Mouse (Mus musculus) heart, adult 10 weeks (tissue): Measurements from ENCODE around the gene Olr1. TPM values are rescaled to one million over a fixed set of nuclear protein-coding genes. Genes with fewer than 3 reads are reported as not detected.

Source experiments
- polyA plus RNA-seq: library from polyadenylated mRNA; stranded (reverse); fragments of 350-450 nt; fragmentation: Illumina TruSeq; extraction: RNeasy Lipid Tissue Mini Kit (QIAGEN cat#74804); gene quantifications from one replicate; pipeline ENCODE4 v1.2.3, GENCODE M21; 2014; ENCODE audit warnings: low read depth, low replicate concordance

Gene Olr1
- not detected for polyA plus RNA-seq

GRCm38 (mm10) chr6:129507024-129507423, at the start of gene Olr1:
Gene Olr1 (minus strand): TSS chr6:129507165.

GRCm38 (mm10) chr6:129532942-129533860, 26.2 kb upstream of the Olr1 start, which contains the start of gene Gabarapl1:
Gene Gabarapl1 (plus strand): TSS chr6:129533160.

GRCm38 (mm10) chr6:129512367-129512766, 5.4 kb upstream of the Olr1 start, which contains the start of gene Tmem52b:
Gene Tmem52b (plus strand): TSS chr6:129512555.

DNA sequence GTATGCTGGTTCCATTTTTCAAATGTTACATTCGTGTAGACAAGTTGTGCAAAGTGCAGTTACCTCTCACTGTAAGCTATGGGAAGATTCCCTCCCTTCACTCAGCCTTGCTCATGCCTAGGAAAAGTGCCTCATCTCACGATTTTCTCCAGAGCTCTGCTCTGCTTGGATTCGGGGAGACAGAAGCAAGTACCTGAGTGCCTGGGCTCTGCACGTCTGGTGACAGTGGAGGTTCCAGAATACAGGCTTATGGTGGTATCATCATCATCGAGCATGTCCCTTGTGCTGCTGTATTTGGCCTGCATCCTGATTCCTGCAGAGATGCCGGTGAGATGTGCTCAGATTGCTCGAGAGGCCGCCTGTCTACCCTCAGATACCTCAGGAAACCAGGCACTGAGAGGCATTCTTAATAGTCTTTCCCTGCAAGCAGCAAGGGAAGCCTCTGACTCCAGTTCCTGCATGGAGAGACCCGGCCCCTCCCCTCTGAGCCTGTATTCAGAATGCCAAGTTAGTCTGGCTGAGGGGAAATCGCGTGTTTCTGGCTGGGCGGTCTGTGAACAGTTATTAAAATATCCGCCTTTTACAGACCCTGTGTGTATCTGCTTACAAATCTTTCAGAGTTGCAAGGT, 55.4 kb downstream of the Olr1 start, which contains the start of gene Clec1a:
Clec1a (minus strand) TSS at position 590 of the 629 bp plus-strand sequence.

Other genes starting within 250 kb of the Olr1 start
- not detected for gene Cd69, start 231.7 kb downstream of the Olr1 start, polyA plus RNA-seq
- not detected for gene 4922502D21Rik, start 175.4 kb downstream of the Olr1 start, polyA plus RNA-seq
- gene Clec12a, start 164.5 kb downstream of the Olr1 start, polyA plus RNA-seq: 1.8 TPM
- 2.3 TPM for gene Clec12b, start 121.3 kb downstream of the Olr1 start, polyA plus RNA-seq
- gene Clec1b, start 109.9 kb downstream of the Olr1 start, polyA plus RNA-seq: 0.65 TPM
- not detected for gene Clec9a, start 98.3 kb downstream of the Olr1 start, polyA plus RNA-seq
- gene Clec1a, start 55.2 kb downstream of the Olr1 start, polyA plus RNA-seq: 8.4 TPM
- not detected for gene Tmem52b, start 5.4 kb upstream of the Olr1 start, polyA plus RNA-seq
- 130 TPM for gene Gabarapl1, start 26.0 kb upstream of the Olr1 start, polyA plus RNA-seq
- not detected for gene Klre1, start 70.7 kb upstream of the Olr1 start, polyA plus RNA-seq
- gene Klrd1, start 84.6 kb upstream of the Olr1 start, polyA plus RNA-seq: not detected
- gene Klrk1, start 116.7 kb upstream of the Olr1 start, polyA plus RNA-seq: not detected
- gene Klrc3, start 136.2 kb upstream of the Olr1 start, polyA plus RNA-seq: not detected
- not detected for gene Klrc2, start 153.5 kb upstream of the Olr1 start, polyA plus RNA-seq
- gene Klrc1, start 171.8 kb upstream of the Olr1 start, polyA plus RNA-seq: not detected
- gene Klri1, start 210.0 kb upstream of the Olr1 start, polyA plus RNA-seq: not detected
- gene Klri2, start 233.3 kb upstream of the Olr1 start, polyA plus RNA-seq: not detected